Mouse (Mus musculus) adrenal gland, postnatal 4 days (tissue): Measurements from ENCODE around the gene Fuz. TPM values are rescaled to one million over a fixed set of nuclear protein-coding genes. Genes with fewer than 3 reads are reported as not detected.
"Not testable (repeated sequence)": the region's sequence is repeated elsewhere in the genome, so short reads cannot be mapped to it uniquely, and the experiment has no call there.

Source experiments
- DNase-seq, 2 experiments: peaks; one replicate each; pipeline ENCODE4 v3.0.0; 2021 to 2022; ENCODE audit warnings: low spot score in 2 of 2, mixed read lengths in 2 of 2
- total RNA-seq, 2 experiments: library from RNA; stranded (reverse); gene quantifications; 2 replicates each; pipeline ENCODE4 v1.2.3; 2021

Gene Fuz
- total RNA-seq, 2 experiments from 2014 or later, result 24.6 to 26.7 TPM

GRCm38 (mm10) chr7:44859896-44860295 lies 36.0 kb upstream of the Fuz start:
- DNase-seq, result no peak

- peak in 1 of 2 experiments; percentile 64 for DNase-seq
Observed at GRCm38 (mm10) chr7:44860576-44861428, 35.1 kb upstream of the Fuz start.

DNA sequence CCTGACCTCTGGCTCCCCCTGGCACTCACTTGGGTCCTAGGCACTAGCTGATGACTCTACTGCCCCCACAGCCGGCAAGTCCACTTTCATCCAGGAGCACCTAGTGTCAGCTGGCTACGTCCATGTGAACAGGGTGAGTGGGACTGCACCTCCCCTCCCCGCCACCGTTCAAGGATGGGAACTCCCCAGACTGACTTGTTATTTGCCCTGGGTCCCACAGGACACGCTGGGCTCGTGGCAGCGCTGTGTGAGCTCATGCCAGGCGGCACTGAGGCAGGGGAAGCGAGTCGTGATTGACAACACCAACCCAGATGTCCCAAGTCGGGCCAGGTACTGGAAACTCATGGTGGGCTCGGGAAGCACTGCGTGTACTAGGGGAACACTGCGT lies 34.5 kb upstream of the Fuz start:
- no peak for DNase-seq

DNA sequence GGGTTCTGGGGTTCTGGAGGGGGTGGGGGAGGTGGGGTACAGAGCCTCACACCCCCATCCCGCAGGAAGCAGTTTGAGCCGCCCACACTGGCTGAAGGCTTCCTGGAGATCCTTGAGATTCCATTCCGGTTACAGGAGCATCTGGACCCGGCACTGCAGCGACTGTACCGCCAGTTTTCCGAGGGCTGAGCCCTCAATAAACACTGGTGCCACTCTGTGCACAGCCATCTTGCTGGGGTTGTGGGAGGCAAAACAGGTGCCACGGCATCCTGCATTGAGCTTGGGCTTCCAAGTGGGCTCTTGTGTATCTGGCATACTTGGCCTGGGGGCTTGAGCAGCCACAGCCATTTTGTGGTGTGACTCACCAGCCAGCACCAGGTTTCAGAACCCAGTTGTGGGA lies 33.4 kb upstream of the Fuz start:
- no peak for DNase-seq

GRCm38 (mm10) chr7:44863210-44863609 lies 32.7 kb upstream of the Fuz start:
- no peak for DNase-seq

DNA sequence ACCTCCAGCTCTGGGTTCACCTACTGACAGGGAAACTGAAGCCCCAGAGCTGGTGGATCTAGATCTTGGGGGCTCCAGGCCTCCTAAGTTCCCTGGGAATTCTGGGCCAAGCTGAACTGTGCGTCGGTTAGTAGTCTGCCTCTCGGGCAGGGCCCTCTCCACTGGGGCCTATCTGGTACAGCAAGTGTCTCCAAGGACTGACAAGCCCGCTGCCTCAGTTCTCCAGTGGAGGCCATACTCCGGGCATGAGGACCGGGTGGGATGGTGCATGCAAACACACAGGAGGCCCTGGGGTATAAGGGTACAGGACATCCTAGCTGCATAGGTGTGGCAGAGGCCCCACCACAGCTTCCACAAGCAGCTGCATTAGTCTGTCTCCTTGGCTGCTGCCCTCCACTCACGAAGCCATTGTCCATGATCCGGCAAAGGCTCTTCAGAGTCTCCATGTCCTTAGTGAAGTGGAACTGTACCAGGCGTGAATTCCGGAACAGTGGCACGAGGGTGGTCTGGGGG lies 31.8 kb upstream of the Fuz start:
- no peak for DNase-seq

GRCm38 (mm10) chr7:44864595-44865542 lies 31.0 kb upstream of the Fuz start:
- no peak for DNase-seq

GRCm38 (mm10) chr7:44866276-44867009 lies 29.4 kb upstream of the Fuz start:
- peak in 1 of 2 experiments; percentile 71 for DNase-seq

- DNase-seq, result no peak
Observed at GRCm38 (mm10) chr7:44867010-44867702, 28.7 kb upstream of the Fuz start.

DNA sequence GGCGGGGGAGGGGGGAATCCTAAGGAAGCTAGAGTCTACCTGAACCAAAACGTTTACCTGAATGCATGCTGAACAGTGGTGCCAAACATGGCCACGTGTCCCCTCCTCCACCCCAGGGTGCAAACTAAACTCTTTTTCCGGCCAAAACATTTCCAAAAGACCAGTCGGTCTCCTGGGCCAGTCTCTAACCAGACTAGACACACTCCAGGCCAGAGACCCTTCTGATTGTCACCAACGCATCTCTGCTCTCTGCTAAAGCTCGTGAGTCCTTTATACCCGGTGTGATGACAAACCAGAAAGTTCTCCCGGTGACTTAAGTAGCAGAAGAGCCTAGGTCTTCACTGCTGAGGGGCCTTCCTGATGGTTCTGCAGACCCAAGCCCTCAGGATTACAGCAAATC lies 28.1 kb upstream of the Fuz start:
- DNase-seq, result no peak

- DNase-seq, result no peak
Observed at GRCm38 (mm10) chr7:44868465-44868864, 27.4 kb upstream of the Fuz start.

DNA sequence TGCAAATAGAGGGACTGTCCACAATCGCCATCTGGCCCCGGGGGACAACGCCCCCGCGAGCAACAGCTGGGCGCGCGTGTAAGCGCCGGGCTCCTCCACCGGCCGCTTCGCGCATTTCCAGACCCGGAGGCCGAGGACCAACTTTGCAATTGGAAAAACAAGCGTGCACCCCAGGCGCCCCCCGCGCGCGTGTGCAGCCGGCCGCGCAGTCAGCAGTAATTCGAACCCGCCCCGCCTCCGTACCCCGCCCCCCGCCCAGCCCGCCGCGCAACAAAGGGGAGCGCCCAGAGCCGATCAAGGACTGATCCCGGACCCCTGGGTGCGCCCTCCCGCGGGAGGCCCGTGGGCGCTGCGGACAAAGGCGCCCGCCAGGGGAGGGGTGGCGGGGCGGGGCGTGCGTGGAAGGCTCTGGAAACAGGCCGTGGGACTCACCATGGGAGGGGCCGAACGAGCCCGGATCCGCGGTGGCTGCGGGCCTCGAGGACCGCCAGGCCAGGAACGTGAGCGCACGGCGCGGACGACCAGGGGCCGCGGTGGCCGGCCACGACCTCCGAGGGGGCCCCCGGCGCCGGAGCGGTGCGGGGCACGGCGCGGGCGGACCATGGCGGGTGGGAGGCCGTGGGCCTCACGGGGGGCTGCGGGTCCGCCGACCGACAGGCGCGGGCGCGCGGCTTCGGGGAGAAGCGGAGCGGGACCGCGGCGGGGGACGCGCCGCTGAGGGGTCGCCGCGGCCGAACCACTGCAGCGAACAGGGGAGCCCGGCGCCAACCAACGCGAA lies 26.8 kb upstream of the Fuz start:
- peak; percentile 50 to 53 for DNase-seq

DNA sequence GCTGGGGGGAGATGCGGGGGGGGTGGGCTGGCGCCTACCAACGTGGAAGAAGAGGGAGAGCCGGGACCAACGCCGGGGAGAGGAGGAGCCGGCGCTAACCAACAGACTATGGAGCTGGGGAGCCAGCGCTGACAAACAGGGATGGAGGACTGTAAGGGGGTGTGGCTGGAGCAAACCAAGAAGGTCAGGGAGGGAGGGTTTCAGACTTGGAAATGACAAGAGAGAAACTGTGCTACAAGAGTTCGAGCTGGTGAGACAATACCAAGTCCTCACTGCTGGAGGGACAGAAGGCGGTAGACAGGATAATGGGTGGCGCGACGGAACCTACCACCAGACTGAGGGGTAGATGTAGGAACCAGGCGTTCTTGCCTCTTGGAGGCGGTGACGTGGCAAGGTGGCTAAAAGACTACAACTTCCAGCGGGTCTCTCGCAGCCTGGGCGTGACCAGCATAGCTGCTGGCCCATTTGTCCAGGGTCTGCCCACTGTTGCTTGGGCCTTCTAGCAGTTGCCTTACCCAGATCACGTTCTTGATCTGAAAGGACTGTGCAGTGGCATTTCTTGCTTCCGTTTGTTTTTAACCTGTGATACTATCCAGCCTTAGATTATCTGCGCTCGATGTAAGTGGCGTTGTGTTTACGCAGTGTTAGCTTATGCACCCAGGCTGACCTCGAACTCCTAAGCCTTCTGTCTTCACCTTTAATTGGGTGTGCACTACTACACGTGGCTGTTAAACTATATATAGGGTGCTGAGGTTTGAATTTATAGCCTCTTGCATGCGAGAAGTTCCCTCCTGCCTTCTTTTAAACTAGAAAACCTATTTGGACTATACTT lies 26.0 kb upstream of the Fuz start, which contains the start of gene Ptov1:
TSS of gene Ptov1 (minus strand) at position 92 of the 832 bp plus-strand sequence.
- peak; percentile 70 to 81 for DNase-seq

DNA sequence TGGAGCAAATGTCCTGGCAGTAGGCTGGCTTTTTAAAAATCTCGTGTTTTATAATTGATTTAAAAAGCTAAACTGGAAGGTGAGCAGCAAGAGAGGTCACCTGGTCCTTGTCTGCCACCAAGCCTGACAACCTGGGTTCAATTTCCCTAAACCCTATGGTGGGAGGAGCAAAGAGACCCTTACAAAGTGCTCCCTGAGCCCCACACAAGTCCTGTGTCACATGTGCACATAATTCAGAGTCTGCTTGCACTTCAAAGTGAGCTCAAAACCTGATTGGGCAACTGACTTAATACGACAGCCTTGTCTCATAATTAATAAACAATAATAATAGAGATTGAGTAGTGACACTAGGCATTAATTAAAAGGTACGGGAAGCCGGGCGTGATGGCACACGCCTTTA lies 25.3 kb upstream of the Fuz start:
- no peak for DNase-seq

- no peak for DNase-seq
Observed at GRCm38 (mm10) chr7:44871181-44871580, 24.7 kb upstream of the Fuz start.

DNA sequence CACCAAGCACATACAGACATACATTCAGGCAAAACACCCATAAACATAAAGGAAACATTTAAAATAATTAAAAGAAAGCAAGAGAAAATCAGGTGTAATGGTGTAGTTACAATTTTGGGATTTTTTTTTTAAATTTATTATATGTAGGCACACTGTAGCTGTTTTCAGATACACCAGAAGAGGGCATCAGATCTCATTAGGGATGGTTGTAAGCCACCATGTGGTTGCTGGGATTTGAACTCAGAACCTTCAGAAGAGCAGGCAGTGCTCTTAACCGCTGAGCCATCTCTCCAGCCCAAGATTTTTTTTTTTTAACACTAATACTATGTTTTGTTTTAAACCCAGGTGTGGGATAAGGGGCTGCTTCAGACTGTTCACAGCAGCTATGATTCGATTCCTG lies 24.1 kb upstream of the Fuz start:
- DNase-seq, result not testable (repeated sequence)

DNA sequence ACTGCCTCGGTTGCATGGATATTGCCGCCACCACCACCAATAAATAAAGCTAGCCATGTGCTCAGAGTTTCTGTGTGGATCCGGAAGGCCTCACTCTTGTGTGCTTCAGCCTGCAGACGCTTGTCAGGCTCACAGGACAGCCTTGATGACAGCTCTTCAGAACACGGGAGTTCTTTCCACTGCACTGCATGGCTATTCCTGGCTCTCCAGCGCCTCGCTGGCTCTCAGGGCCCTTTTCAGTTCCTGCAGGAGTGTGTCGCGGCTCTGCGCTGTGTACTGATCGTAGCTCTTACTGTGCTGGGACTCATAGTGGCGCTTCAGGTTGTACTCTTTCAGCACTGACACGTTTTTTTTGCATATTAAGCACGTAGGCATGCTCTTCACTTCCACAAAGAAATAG lies 18.0 kb upstream of the Fuz start:
- DNase-seq, result no peak

DNA sequence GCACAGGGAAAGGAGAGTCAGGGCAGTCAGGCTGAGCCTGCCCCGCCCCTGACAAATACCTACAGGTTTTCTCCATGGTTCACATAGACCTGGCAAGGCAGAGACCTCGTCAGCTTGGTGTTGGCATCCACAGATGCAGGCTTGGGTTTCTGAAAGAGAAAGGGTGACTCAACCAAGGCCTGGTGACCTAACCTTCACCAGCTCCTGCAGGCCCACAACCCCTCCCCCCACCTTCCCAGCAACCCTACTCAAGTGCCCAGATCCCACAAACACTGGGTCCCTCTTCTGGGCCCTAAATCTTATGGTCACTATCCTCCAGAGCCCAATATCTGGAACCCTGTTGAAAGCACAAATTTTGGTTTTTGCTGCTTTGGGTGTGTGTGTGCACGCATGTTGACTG lies 12.8 kb upstream of the Fuz start:
- no peak for DNase-seq

GRCm38 (mm10) chr7:44884637-44885036 lies 11.2 kb upstream of the Fuz start:
- DNase-seq, result no peak
